Mouse (Mus musculus): ENCODE results near the gene Cdh13. TPM values are rescaled to one million over a fixed set of nuclear protein-coding genes. Genes with fewer than 3 reads are reported as not detected.
"Not testable (repeated sequence)": the region's sequence is repeated elsewhere in the genome, so short reads cannot be mapped to it uniquely, and the experiment has no call there.

Gene Cdh13
- polyA plus RNA-seq, 1 experiment from 2014 or later, result 20.0 TPM

DNA sequence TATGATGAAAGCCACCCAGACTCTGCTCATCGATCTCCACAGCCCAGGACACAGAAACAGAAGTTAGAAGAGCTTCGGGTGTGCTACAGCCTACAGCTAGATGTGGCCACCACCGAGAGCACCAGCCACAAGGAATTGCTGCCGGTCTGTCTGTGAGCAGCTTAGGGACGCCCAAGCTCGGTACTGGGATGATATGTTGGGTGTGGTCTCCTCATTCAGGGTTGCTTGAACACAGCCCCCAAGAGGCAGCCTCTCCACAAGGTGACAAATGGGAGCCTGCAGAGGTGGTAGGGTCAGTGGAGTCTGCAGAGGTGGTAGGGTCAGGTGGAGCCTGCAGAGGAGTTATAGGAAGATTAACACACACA, 1070.1 kb downstream of the Cdh13 start:
- H3K9ac ChIP-seq, result no peak overlapping the region
- H3K4me1 ChIP-seq, result no peaks in the 10 kb centered on the region
- ATAC-seq (ENCODE audit: insufficient number of reproducible peaks, low FRiP score, low TSS enrichment, low read depth), result no peak
- peaks cover 18% of the 10 kb centered on the region for H3K36me3 ChIP-seq
- H3K9me3 ChIP-seq (replicated peaks), result no peaks in the 10 kb centered on the region
- 79% methylated on average over 6 of the region's 6 CpGs for WGBS
- H3K27me3 ChIP-seq, result no peaks in the 10 kb centered on the region
- H3K27ac ChIP-seq (replicated peaks), result no peak overlapping the region
- H3K4me3 ChIP-seq (replicated peaks), result no peak overlapping the region
- no peak overlapping the region for H3K4me2 ChIP-seq (replicated peaks)

DNA sequence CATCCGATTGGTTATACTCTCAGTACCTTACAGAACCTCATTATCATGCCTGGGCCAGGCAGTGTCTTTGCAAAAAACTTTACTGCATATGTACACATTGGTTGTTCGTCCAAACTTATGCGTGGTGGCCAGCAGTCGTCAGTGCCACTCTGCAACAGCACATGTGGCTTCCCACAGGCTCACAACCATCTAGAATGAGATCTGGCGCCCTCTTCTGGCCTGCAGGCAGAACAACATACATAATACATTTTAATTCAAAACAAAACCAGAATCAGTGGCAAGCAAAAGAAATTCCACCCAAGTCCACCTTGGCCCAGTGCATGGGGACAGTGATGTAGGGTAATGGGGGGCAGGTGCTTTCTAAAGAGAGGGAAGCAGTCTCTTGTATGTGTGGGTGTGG, 1073.1 kb downstream of the Cdh13 start:
- H3K27ac ChIP-seq (replicated peaks); ATAC-seq (ENCODE audit: insufficient number of reproducible peaks, low FRiP score, low TSS enrichment, low read depth); H3K36me3 ChIP-seq; H3K9me3 ChIP-seq (replicated peaks); H3K4me3 ChIP-seq (replicated peaks); H3K4me1 ChIP-seq; H3K9ac ChIP-seq; H3K27me3 ChIP-seq; H3K4me2 ChIP-seq (replicated peaks): not testable (repeated sequence)
- 59% methylated on average over 5 of the region's 5 CpGs for WGBS

DNA sequence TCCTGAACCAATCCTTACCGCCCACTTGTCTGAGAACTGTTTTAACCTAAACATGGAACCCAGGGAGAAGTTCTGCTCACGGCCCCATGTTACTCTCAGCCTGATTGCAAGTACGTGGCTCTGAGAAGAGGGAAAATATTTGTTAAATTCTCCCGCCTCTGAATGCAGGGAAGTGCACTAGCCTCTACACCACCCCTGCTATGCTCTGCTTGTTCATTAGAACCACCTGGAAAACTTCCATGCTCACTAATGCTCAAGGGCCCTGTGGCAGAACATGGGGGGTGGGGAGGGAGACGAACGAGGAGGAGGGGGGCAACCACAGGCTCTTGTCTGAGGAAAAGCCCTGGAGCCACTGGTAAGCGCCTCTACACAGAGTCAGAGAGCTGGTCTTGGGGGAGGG, 1074.6 kb downstream of the Cdh13 start:
- Histone ChIP-seq H3K4me3 (replicated peaks) (no peak overlapping the region), H3K9ac (no peak overlapping the region), H3K4me1 (no peaks in the 10 kb centered on the region), H3K4me2 (replicated peaks) (no peak overlapping the region), H3K27me3 (no peaks in the 10 kb centered on the region), H3K27ac (replicated peaks) (no peak overlapping the region), H3K36me3 (no peaks in the 10 kb centered on the region), H3K9me3 (replicated peaks) (no peaks in the 10 kb centered on the region)
- 25% methylated on average over 7 of the region's 7 CpGs for WGBS
- no peak for ATAC-seq (ENCODE audit: insufficient number of reproducible peaks, low FRiP score, low TSS enrichment, low read depth)

DNA sequence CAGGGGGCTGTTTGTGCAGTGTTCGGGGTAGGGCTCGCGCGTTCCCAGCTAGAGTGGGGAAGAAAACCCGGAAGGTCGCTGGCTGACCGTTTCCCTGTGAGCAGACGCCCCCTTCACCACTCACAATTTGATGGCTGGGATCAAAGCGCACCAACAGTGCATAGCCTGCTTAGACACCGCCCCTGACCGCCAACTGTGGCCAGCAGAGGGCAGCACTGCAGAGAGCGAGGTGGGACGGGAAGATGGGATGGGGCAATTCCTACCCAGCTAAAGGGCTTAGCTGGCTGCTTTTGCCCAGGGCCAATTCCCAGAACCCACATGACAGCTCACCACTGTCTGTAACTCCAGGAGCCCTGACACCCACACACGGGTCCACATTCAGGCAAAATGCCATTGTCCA, 1075.3 kb downstream of the Cdh13 start:
- no peak overlapping the region for H3K4me2 ChIP-seq (replicated peaks)
- H3K27ac ChIP-seq (replicated peaks), result no peak overlapping the region
- H3K27me3 ChIP-seq, result no peaks in the 10 kb centered on the region
- H3K4me1 ChIP-seq, result no peaks in the 10 kb centered on the region
- WGBS, result 45% methylated on average over 14 of the region's 14 CpGs
- no peak overlapping the region for H3K9ac ChIP-seq
- H3K4me3 ChIP-seq (replicated peaks), result no peak overlapping the region
- no peak for ATAC-seq (ENCODE audit: insufficient number of reproducible peaks, low FRiP score, low TSS enrichment, low read depth)
- no peaks in the 10 kb centered on the region for H3K36me3 ChIP-seq
- H3K9me3 ChIP-seq (replicated peaks), result no peaks in the 10 kb centered on the region

DNA sequence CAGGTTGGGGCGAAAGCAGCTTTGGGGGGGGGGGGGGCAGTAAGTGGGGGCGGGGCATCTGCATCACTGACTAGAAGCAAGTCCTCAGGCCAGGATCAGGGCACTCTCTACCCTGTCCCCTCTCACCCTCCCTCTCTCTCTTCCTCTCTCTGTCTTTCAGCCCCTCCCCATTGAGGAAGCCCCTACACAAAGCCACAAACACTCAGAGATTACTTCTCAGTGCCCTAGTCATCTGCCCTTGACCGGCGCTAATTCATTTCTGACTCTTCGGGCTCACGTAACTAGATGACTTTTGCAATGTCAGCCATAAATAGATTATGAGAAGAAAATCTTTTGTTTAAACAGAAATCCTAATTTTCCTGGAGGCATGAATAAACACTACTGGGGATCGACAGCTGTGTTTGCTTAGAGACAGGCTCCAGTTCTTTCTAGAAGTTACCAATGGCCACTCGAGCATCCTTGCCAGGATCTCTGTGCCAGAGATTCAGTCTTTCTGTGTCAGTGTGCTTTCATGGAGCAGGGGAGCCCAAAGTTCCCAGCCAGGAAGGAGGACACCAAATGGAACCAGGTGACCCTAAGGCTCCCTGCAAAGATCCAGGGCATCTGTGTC, 1077.3 kb downstream of the Cdh13 start:
- no peak overlapping the region for H3K9ac ChIP-seq
- no peak overlapping the region for H3K4me2 ChIP-seq (replicated peaks)
- H3K27me3 ChIP-seq, result no peaks in the 10 kb centered on the region
- H3K9me3 ChIP-seq (replicated peaks), result no peaks in the 10 kb centered on the region
- no peak overlapping the region for H3K4me3 ChIP-seq (replicated peaks)
- WGBS, result 38% methylated on average over 8 of the region's 8 CpGs
- no peak overlapping the region for H3K27ac ChIP-seq (replicated peaks)
- H3K4me1 ChIP-seq, result no peaks in the 10 kb centered on the region
- H3K36me3 ChIP-seq, result no peaks in the 10 kb centered on the region
- no peak for ATAC-seq (ENCODE audit: insufficient number of reproducible peaks, low FRiP score, low TSS enrichment, low read depth)
